Mouse (Mus musculus): Measurements from ENCODE around the gene Utrn.

GRCm38 (mm10) chr10:12722111-12722510 lies 147.1 kb downstream of the Utrn start:
- no peak for TF ChIP-seq CTCF (IDR thresholded peaks at IDR 0.05)
- no peak for TF ChIP-seq EP300 (IDR thresholded peaks at IDR 0.05)

Measured in lung, postnatal 0 days (tissue).